Mouse (Mus musculus) heart, postnatal 0 days (tissue): ENCODE results near the gene Ercc6. TPM values are rescaled to one million over a fixed set of nuclear protein-coding genes. Genes with fewer than 3 reads are reported as not detected.

Experiments
- ATAC-seq: fragments of 200-750 bp; cut with Nextera tagmentation; 2 replicates; pipeline ENCODE4 v1.8.0; 2017; ENCODE audit warnings: low read depth, moderate number of reproducible peaks, moderate library complexity; ENCODE audit not compliant: insufficient read depth
- DNase-seq: peaks from one replicate; pipeline ENCODE4 v3.0.0-alpha.2; 2016; ENCODE audit warnings: low spot score
- H3K27ac ChIP-seq: fragments of 300-500 bp; sonication (generic); 2 replicates; pipeline ENCODE4 v1.5.1; 2014; ENCODE audit warnings: low read depth, mild to moderate bottlenecking
- H3K27me3 ChIP-seq: fragments of 300-500 bp; sonication (generic); 2 replicates; pipeline ENCODE4 v1.6.1; 2014; ENCODE audit warnings: low read length, mixed read lengths; ENCODE audit not compliant: control insufficient read depth, insufficient read depth
- H3K36me3 ChIP-seq: fragments of 300-500 bp; sonication (generic); replicated peaks from 2 replicates; pipeline ENCODE4 v1.6.1; 2014; ENCODE audit warnings: low read length, mixed read lengths; ENCODE audit not compliant: control insufficient read depth, insufficient read depth
- H3K4me1 ChIP-seq: fragments of 300-500 bp; sonication (generic); 2 replicates; pipeline ENCODE4 v1.6.1; 2014; ENCODE audit warnings: antibody characterized with exemption; ENCODE audit not compliant: control insufficient read depth, insufficient read depth
- H3K4me2 ChIP-seq: fragments of 300-500 bp; sonication (generic); 2 replicates; pipeline ENCODE4 v1.6.1; 2014; ENCODE audit warnings: low read depth, mild to moderate bottlenecking, low read length, moderate library complexity
- H3K4me3 ChIP-seq: fragments of 300-500 bp; sonication (generic); 2 replicates; pipeline ENCODE4 v1.5.1; 2014; ENCODE audit warnings: low read depth, low read length
- H3K9ac ChIP-seq: fragments of 300-500 bp; sonication (generic); replicated peaks from 2 replicates; pipeline ENCODE4 v1.6.1; 2014; ENCODE audit warnings: low read depth, low read length, mixed read lengths
- H3K9me3 ChIP-seq: fragments of 300-500 bp; sonication (generic); replicated peaks from 2 replicates; pipeline ENCODE4 v1.6.1; 2016; ENCODE audit warnings: low read length; ENCODE audit not compliant: control insufficient read depth
- CTCF ChIP-seq: IDR thresholded peaks from 2 replicates; pipeline ENCODE4 v1.5.1; 2016; ENCODE audit warnings: antibody characterized with exemption, control low read depth, low read depth
- EP300 ChIP-seq: IDR thresholded peaks from 2 replicates; pipeline ENCODE4 v1.6.1; 2016; ENCODE audit warnings: antibody characterized with exemption, low read depth
- WGBS: fragments of 180-500 bp; shearing (Covaris S2); extraction: QIAGEN DNeasy Blood & Tissue Kit; methylation state at CpG from one replicate; pipeline ENCODE4 v1.1.7; 2014; 5-methylcytosine and 5-hydroxymethylcytosine counted together
- polyA plus RNA-seq: library from polyadenylated mRNA; unstranded; fragments of >200 nt; fragmentation: Nextera tagmentation; extraction: Ambion mirVana; gene quantifications from 2 replicates; pipeline ENCODE4 v1.2.1, GENCODE M21; 2015
- total RNA-seq: library from RNA; depleted of rRNA; stranded (reverse); fragments of >200 nt; gene quantifications from 2 replicates; pipeline ENCODE4 v1.2.3, GENCODE M21; 2014; ENCODE audit warnings: low replicate concordance

Gene Ercc6
- total and polyA plus RNA-seq, 2 experiments from 2014 or later = 5.2 to 5.5 TPM

DNA sequence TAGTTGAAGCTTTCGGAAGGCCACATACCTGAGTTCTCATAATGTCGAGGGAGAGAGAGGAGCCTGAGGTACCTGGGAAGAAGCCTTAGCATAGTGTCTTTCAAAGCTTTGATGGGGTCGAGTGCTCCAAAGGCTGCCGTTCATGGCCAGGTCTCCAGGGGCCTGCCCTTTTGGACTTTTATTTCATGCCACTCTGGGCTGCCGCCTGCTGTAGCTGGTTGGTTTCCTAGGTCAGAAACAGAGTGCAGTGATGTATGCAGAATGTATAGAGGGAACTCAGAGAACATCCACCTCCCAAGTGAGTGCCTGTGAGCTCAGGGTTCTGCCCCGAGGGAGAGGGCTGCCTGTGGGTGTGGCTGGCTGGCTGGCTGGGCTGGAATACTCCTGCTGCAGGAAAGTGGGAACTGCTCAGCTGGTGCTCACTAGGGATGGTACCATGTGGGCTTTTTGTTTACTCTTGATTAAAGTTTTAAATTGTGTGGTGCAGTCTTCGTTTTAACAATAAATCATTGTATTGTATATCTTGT is 7.1 kb downstream of the Ercc6 start:
- no peak for DNase-seq
- 68% methylated on average over 7 of the region's 7 CpGs for WGBS
- peaks cover 42% of the 10 kb centered on the region for H3K36me3 ChIP-seq

DNA sequence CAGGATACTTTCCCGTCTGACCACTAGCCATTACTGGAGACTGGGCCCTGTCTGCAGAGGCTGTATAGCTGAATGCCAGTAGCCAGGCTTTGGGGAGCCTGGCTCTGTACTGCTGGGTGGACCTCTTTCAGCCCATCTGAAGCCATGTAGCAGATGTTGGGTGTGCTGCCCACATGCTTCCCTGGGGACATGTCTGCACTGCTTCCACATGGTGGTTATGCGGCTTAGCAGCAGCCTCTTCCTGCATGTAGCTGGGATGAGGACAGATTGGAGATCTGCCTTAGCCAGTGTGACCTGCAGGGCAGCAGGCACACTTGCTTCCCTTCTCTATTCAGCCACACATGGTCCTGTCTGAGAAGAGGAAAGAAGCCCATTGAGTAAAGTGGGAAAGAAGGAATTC is 9.0 kb downstream of the Ercc6 start:
- 80% methylated on average over 2 of the region's 2 CpGs for WGBS
- Histone ChIP-seq H3K27ac (no peak overlapping the region), H3K36me3 (peaks cover 51% of the 10 kb centered on the region), H3K9me3 (no peaks in the 10 kb centered on the region), H3K4me3 (no peak overlapping the region), H3K4me2 (no peak overlapping the region), H3K9ac (no peak overlapping the region), H3K27me3 (no peaks in the 10 kb centered on the region), H3K4me1 (no peaks in the 10 kb centered on the region)
- no peak for TF ChIP-seq CTCF
- TF ChIP-seq EP300 = no peak
- no peak for ATAC-seq
- DNase-seq = no peak

More for the DNA sequence above, 7.1 kb downstream of the Ercc6 start:
- no peaks in the 10 kb centered on the region for H3K9me3 ChIP-seq
- no peaks in the 10 kb centered on the region for H3K27me3 ChIP-seq
- no peak overlapping the region for H3K4me2 ChIP-seq
- H3K9ac ChIP-seq = no peak overlapping the region
- no peak overlapping the region for H3K27ac ChIP-seq
- ATAC-seq = no peak
- no peak for TF ChIP-seq EP300
- TF ChIP-seq CTCF = no peak
- H3K4me3 ChIP-seq = no peak overlapping the region
- H3K4me1 ChIP-seq = no peaks in the 10 kb centered on the region

DNA sequence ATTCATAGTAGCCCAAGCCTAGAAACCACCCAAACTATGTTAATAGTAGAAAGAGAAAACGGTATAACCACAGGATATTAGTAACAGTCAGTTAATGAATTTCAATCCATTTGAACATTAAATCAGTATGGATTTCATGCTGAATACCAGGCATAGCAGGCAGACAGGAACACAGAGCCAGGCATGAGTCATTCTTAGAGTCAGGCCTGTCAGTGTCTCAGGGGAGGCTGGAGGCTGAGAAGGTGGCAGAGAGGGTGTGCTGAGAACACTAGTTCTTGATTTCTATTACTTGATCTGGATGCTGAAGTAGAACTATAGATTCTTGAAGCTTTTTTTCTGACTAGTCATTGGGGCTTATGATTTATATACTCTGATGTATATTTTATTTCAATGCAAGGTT is 10.8 kb downstream of the Ercc6 start:
- no peak overlapping the region for H3K4me2 ChIP-seq
- no peak overlapping the region for H3K4me3 ChIP-seq
- no peak for ATAC-seq
- no peak for TF ChIP-seq CTCF
- no peak for TF ChIP-seq EP300
- H3K27me3 ChIP-seq = no peaks in the 10 kb centered on the region
- H3K4me1 ChIP-seq = no peaks in the 10 kb centered on the region
- H3K9me3 ChIP-seq = no peaks in the 10 kb centered on the region
- no peak for DNase-seq
- H3K27ac ChIP-seq = no peak overlapping the region
- WGBS = 75% methylated on average over 1 of the region's 1 CpGs
- peaks cover 46% of the 10 kb centered on the region for H3K36me3 ChIP-seq
- H3K9ac ChIP-seq = no peak overlapping the region

DNA sequence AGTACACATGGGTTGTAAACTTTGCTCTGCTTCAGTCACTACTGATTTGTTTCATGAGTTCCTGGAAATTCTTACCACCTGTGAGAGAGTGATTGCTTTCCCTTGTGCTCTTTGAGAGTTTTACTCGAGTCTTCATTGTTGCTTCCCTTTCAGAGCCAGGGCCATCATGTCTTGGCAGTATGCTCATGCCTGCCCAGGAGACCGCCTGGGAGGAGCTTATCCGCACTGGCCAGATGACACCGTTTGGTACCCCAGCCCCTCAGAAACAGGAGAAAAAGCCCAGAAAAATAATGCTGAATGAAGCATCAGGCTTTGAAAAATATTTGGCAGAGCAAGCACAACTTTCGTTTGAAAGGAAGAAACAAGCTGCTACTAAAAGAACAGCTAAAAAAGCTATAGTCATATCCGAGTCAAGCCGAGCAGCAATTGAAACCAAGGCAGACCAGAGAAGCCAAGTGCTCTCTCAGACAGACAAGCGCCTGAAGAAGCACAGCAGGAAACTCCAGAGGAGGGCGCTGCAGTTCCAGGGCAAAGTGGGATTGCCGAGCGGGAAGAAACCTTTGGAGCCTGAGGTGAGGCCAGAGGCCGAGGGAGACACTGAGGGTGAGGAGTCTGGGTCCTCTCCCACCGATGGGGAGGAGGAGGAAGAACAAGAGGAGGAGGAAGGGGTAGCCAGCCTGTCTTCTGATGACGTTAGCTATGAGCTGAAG is 12.8 kb downstream of the Ercc6 start:
- Histone ChIP-seq H3K4me3 (no peak overlapping the region), H3K27me3 (no peaks in the 10 kb centered on the region), H3K27ac (no peak overlapping the region), H3K9ac (no peak overlapping the region), H3K4me2 (no peak overlapping the region), H3K4me1 (no peaks in the 10 kb centered on the region), H3K9me3 (no peaks in the 10 kb centered on the region), H3K36me3 (peaks cover 26% of the 10 kb centered on the region)
- ATAC-seq (no peak), DNase-seq (no peak)
- no peak for TF ChIP-seq CTCF
- TF ChIP-seq EP300 = no peak
- WGBS = 76% methylated on average over 14 of the region's 14 CpGs

DNA sequence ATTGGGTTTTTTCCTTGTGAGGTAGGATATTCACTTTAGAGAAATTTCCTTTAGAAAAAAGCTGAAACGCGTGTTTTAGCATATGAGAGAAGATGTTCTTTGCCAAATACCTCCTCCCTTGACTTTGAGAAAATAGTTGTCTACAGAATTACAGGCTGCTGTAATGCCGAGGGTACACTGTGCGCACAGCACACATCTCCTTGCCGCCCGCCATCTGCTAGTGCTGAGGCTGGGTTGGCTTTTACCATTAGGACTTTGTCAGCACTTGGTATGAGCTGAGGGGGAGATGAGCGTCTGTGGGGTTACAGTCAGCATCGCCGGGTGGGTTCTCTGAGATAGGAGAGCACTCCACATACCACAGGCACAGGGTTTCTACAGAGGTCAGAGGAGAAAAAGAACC is 13.9 kb downstream of the Ercc6 start:
- H3K4me2 ChIP-seq = no peak overlapping the region
- no peak for TF ChIP-seq EP300
- no peak for TF ChIP-seq CTCF
- ATAC-seq (no peak), DNase-seq (no peak)
- peaks cover 24% of the 10 kb centered on the region for H3K36me3 ChIP-seq
- no peaks in the 10 kb centered on the region for H3K9me3 ChIP-seq
- 79% methylated on average over 9 of the region's 9 CpGs for WGBS
- H3K27ac ChIP-seq = no peak overlapping the region
- no peak overlapping the region for H3K4me3 ChIP-seq
- no peaks in the 10 kb centered on the region for H3K4me1 ChIP-seq
- H3K9ac ChIP-seq = no peak overlapping the region
- no peaks in the 10 kb centered on the region for H3K27me3 ChIP-seq

DNA sequence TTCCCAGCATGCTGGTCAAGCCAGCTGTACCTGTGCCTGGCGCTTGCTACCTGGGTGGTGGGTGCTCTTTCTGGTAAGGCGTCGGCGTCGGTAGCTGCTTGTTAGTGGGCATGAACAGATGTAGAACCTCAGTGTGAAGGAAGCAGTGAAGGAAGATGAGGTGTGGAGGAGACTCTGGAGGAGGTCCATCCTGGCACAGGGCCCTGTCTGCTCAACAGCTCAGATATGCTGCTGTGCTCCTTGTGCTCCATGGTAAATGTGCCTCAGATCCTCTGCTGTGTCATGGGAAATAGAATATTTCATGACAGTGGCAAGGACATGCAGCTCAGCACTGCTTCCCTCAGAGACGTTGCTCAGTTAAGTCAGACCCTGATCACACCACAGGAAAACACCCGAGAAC is 15.7 kb downstream of the Ercc6 start:
- no peaks in the 10 kb centered on the region for H3K4me1 ChIP-seq
- no peak overlapping the region for H3K4me3 ChIP-seq
- ATAC-seq (no peak), DNase-seq (no peak)
- no peaks in the 10 kb centered on the region for H3K9me3 ChIP-seq
- H3K27ac ChIP-seq = no peak overlapping the region
- no peak overlapping the region for H3K4me2 ChIP-seq
- H3K36me3 ChIP-seq = peaks cover 24% of the 10 kb centered on the region
- WGBS = 78% methylated on average over 7 of the region's 7 CpGs
- no peak overlapping the region for H3K9ac ChIP-seq
- H3K27me3 ChIP-seq = no peaks in the 10 kb centered on the region
- TF ChIP-seq EP300 = no peak
- TF ChIP-seq CTCF = no peak
